Mouse (Mus musculus) heart, adult 2 months (tissue): ENCODE results near the gene Gm9821. TPM values are rescaled to one million over a fixed set of nuclear protein-coding genes. Genes with fewer than 3 reads are reported as not detected.

Source experiments
- DNase-seq, 2 experiments: peaks; one replicate each; pipeline ENCODE4 v3.0.0; 2021
- H3K27ac ChIP-seq: fragments of 200-600 bp; 2 replicates; pipeline ENCODE4 v1.8.1; 2022
- H3K27me3 ChIP-seq: fragments of 200-500 bp; 2 replicates; pipeline ENCODE4 v1.6.1; 2012; ENCODE audit warnings: mild to moderate bottlenecking, low read length, inconsistent platforms, mixed read lengths; ENCODE audit not compliant: control insufficient read depth, insufficient read depth
- H3K36me3 ChIP-seq: fragments of 200-500 bp; 2 replicates; pipeline ENCODE4 v1.6.1; 2012; ENCODE audit warnings: low read length, inconsistent platforms; ENCODE audit not compliant: control insufficient read depth, insufficient read depth
- H3K4me1 ChIP-seq: fragments of 200-500 bp; 2 replicates; pipeline ENCODE4 v1.6.1; 2011; ENCODE audit warnings: low read length; ENCODE audit not compliant: control insufficient read depth, insufficient read depth
- H3K4me3 ChIP-seq: fragments of 200-600 bp; 2 replicates; pipeline ENCODE4 v1.8.1; 2022
- H3K79me2 ChIP-seq: fragments of 200-500 bp; replicated peaks from 2 replicates; pipeline ENCODE4 v1.6.1; 2012; ENCODE audit warnings: mild to moderate bottlenecking, inconsistent platforms, low read length, moderate library complexity, mixed read lengths; ENCODE audit not compliant: control insufficient read depth, insufficient read depth
- H3K9ac ChIP-seq: fragments of 200-500 bp; 2 replicates; pipeline ENCODE4 v1.6.1; 2012; ENCODE audit warnings: low read depth, mild to moderate bottlenecking, control low read depth, inconsistent platforms, low read length, mixed read lengths
- CTCF ChIP-seq: fragments of 200-600 bp; IDR thresholded peaks from 2 replicates; pipeline ENCODE4 v1.8.1; 2022; ENCODE audit warnings: antibody characterized with exemption, mild to moderate bottlenecking, moderate library complexity
- EP300 ChIP-seq: fragments of 200-500 bp; IDR thresholded peaks from 2 replicates; pipeline ENCODE4 v1.6.1; 2011; ENCODE audit warnings: low read depth, low read length, control low read depth; ENCODE audit not compliant: insufficient read depth
- POLR2A ChIP-seq: fragments of 200-500 bp; IDR thresholded peaks from 2 replicates; pipeline ENCODE4 v1.6.1; 2011; ENCODE audit warnings: mild to moderate bottlenecking, low read depth, low read length, control low read depth; ENCODE audit not compliant: insufficient read depth
- WGBS: fragments of 180-500 bp; shearing (Covaris S2); methylation state at CpG from one replicate; pipeline ENCODE4 v1.1.7; 2018; 5-methylcytosine and 5-hydroxymethylcytosine counted together
- intact Hi-C: fragments of 180-260 bp; cut with DNase I; formaldehyde crosslinking; loops from one replicate; pipeline ENCODE4 v1.15.1; 2025
- polyA plus RNA-seq: library from polyadenylated mRNA; depleted of rRNA; stranded (reverse); fragments of >200 nt; gene quantifications from 2 replicates; pipeline ENCODE4 v1.2.3, GENCODE M21; 2012
- total RNA-seq, 2 experiments: library from RNA; stranded (reverse); gene quantifications; 2 replicates each; pipeline ENCODE4 v1.2.3; 2021

The Gm9821 gene
- total and polyA plus RNA-seq, 3 experiments = not detected

- H3K4me3 ChIP-seq = no peak overlapping the region; the same call in 1 of the 2 replicates
Observed at GRCm38 (mm10) chr2:91948792-91949241, 3.3 kb downstream of the Gm9821 start.

GRCm38 (mm10) chr2:91949411-91950274 is 4.1 kb downstream of the Gm9821 start:
- intact Hi-C loops = no loop called here
- peak overlapping the region; percentile 50 for H3K4me3 ChIP-seq
- TF ChIP-seq EP300 (no peak), CTCF (no peak), POLR2A (no peak)
- no peaks in the 10 kb centered on the region for H3K27me3 ChIP-seq
- peak; percentile 66 to 76 for DNase-seq
- 32% methylated on average over 17 of the region's 17 CpGs for WGBS
- peak overlapping the region; percentile 79 for H3K9ac ChIP-seq
- H3K27ac ChIP-seq = peak overlapping the region; percentile 85
- H3K79me2 ChIP-seq = peaks cover 13% of the 10 kb centered on the region
- H3K4me1 ChIP-seq = peaks cover 39% of the 10 kb centered on the region
- H3K36me3 ChIP-seq = peaks cover 12% of the 10 kb centered on the region

More at GRCm38 (mm10) chr2:91948792-91949241, 3.3 kb downstream of the Gm9821 start:
- WGBS = 34% methylated on average over 3 of the region's 3 CpGs
- DNase-seq = peak in 1 of 2 experiments; percentile 19
- Histone ChIP-seq H3K27ac (peak overlapping the region; percentile 85), H3K4me1 (peaks cover 37% of the 10 kb centered on the region), H3K9ac (no peak overlapping the region), H3K36me3 (peaks cover 8% of the 10 kb centered on the region), H3K27me3 (no peaks in the 10 kb centered on the region), H3K79me2 (peaks cover 14% of the 10 kb centered on the region)
- TF ChIP-seq POLR2A (no peak), EP300 (no peak), CTCF (no peak)
- intact Hi-C loops = no loop called here

DNA sequence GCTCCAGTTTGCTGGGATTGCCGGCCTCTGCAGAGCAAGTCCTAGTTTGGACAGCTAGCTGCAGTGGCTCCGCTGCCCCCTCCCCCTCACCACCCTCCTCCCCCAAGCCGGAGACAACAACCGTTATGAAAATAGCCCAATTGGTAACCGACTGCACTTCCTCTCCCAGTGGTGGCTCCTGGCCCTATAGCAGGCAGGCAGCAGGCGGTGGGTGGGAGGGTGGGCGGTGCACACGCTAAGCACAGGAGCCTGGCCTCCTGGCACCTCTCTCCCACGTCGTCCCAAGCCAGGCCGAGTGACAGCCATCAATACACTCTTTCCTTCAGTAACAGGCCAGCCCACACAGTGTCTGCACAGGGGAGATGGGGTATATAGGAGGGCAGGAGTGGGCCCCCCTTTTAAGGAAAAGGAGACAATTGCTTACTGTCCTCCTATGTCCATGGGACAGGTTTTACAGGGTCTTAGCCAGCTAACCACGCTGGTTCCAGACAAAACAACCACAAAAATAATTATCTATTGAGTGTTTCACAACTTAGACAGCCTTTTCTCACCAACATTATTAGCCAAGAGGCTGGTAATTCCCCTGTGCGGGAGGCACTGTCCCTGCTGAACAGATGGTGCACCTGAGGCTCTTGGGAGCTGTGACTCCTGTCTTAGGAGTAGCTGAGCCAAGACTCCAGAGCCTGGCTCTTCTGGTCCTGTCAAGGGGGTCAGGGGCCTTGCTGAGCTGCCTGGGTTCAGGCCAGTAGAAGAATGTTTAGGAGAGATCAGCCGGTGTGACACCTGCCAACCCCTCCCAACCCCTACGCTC is 5.0 kb downstream of the Gm9821 start:
- WGBS = 10% methylated on average over 15 of the region's 15 CpGs
- no peaks in the 10 kb centered on the region for H3K27me3 ChIP-seq
- H3K4me3 ChIP-seq = peak overlapping the region; percentile 50
- H3K36me3 ChIP-seq = peaks cover 14% of the 10 kb centered on the region
- peak overlapping the region; percentile 79 for H3K9ac ChIP-seq
- H3K27ac ChIP-seq = peak overlapping the region; percentile 85
- H3K79me2 ChIP-seq = peaks cover 11% of the 10 kb centered on the region
- H3K4me1 ChIP-seq = peaks cover 44% of the 10 kb centered on the region
- peak; percentile 65 to 76 for DNase-seq
- TF ChIP-seq CTCF (no peak), EP300 (no peak), POLR2A (0 out of 2 replicates have a peak, but pooled peaks have one; percentile 25)
- intact Hi-C loops = no loop called here

DNA sequence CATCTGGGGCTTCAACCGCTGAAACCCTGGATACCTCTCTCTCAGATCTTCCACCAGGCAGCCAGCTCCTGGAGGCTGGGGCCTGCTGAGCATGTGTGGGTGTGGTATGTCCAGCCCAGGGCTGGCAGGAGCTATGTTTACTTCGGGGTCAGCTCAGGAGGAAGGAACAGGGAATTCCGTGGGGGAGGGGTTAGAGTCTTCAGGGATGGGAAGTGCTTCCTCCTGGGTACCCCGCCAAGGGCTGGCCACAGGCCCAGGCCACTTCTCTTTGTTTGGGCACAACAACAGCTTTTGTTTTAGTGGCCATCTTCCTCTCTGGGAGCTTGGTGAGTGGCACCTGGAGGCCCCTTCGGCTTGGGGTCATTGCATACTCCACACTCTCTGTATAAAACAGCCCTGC is 8.3 kb downstream of the Gm9821 start:
- peak; percentile 81 to 87 for DNase-seq
- H3K4me3 ChIP-seq = no peak overlapping the region
- H3K27me3 ChIP-seq = no peaks in the 10 kb centered on the region
- peaks cover 38% of the 10 kb centered on the region for H3K4me1 ChIP-seq
- peaks cover 13% of the 10 kb centered on the region for H3K79me2 ChIP-seq
- intact Hi-C loops = no loop called here
- H3K36me3 ChIP-seq = peaks cover 12% of the 10 kb centered on the region
- H3K27ac ChIP-seq = peak overlapping the region; percentile 85
- 3% methylated on average over 5 of the region's 5 CpGs for whole genome bisulfite sequencing
- 0 out of 2 replicates have a peak overlapping the region, but pooled peaks have one; percentile 27 for H3K9ac ChIP-seq
- TF ChIP-seq POLR2A (0 out of 2 replicates have a peak, but pooled peaks have one; percentile 21), CTCF (peak; percentile 35), EP300 (peak; percentile 96)

GRCm38 (mm10) chr2:91955121-91955591 is 9.7 kb downstream of the Gm9821 start:
- intact Hi-C loops = no loop called here
- Histone ChIP-seq H3K27ac (peak overlapping the region; percentile 80), H3K79me2 (peaks cover 10% of the 10 kb centered on the region), H3K27me3 (no peaks in the 10 kb centered on the region), H3K36me3 (peaks cover 11% of the 10 kb centered on the region), H3K9ac (no peak overlapping the region), H3K4me1 (peaks cover 34% of the 10 kb centered on the region), H3K4me3 (no peak overlapping the region)
- TF ChIP-seq POLR2A (no peak), CTCF (no peak), EP300 (no peak)
- no peak for DNase-seq
- WGBS = 71% methylated on average over 4 of the region's 4 CpGs
